Mouse (Mus musculus): ENCODE data around the gene Zfp160. TPM values are rescaled to one million over a fixed set of nuclear protein-coding genes. Genes with fewer than 3 reads are reported as not detected.
"Not testable (repeated sequence)": the region's sequence is repeated elsewhere in the genome, so short reads cannot be mapped to it uniquely, and the experiment has no call there.

The Zfp160 gene
- 15.8 and 16.6 TPM in 2 replicates for polyA plus RNA-seq (2012; rRNA removed)

- H3K4me1 ChIP-seq (ENCODE audit: control insufficient read depth, insufficient read depth, low read length), result no peaks in the 10 kb centered on the region
- H3K27ac ChIP-seq (ENCODE audit: insufficient read depth, low read length), result peak within 1 kb of the TSS; percentile 21
- TF ChIP-seq POLR2A (IDR thresholded peaks at IDR 0.05; ENCODE audit: extremely low read depth, insufficient read depth, low read length), result peak; percentile 53; the same call in 1 of the 2 replicates
- no peak for TF ChIP-seq CTCF (IDR thresholded peaks at IDR 0.05; ENCODE audit: extremely low read depth, insufficient read depth, low read length)
- peak within 1 kb of the TSS; percentile 80 for H3K4me3 ChIP-seq (ENCODE audit: insufficient read depth, low read length)
Observed at GRCm38 (mm10) chr17:21008382-21009331, at the start of gene Zfp160. Gene Zfp160 (plus strand): TSS chr17:21008903.

- H3K4me3 ChIP-seq (ENCODE audit: insufficient read depth, low read length), result no peak overlapping the region
Observed at GRCm38 (mm10) chr17:20960386-20960785, 48.3 kb upstream of the Zfp160 start.

GRCm38 (mm10) chr17:20965421-20965820 is 43.3 kb upstream of the Zfp160 start:
- H3K4me3 ChIP-seq (ENCODE audit: insufficient read depth, low read length), result no peak overlapping the region
- TF ChIP-seq POLR2A (IDR thresholded peaks at IDR 0.05; ENCODE audit: extremely low read depth, insufficient read depth, low read length) (no peak), CTCF (IDR thresholded peaks at IDR 0.05; ENCODE audit: extremely low read depth, insufficient read depth, low read length) (no peak)
- no peaks in the 10 kb centered on the region for H3K4me1 ChIP-seq (ENCODE audit: control insufficient read depth, insufficient read depth, low read length)

More at GRCm38 (mm10) chr17:20960386-20960785, 48.3 kb upstream of the Zfp160 start:
- Histone ChIP-seq H3K27ac (ENCODE audit: insufficient read depth, low read length) (no peak overlapping the region), H3K4me1 (ENCODE audit: control insufficient read depth, insufficient read depth, low read length) (no peaks in the 10 kb centered on the region)
- TF ChIP-seq POLR2A (IDR thresholded peaks at IDR 0.05; ENCODE audit: extremely low read depth, insufficient read depth, low read length) (no peak), CTCF (IDR thresholded peaks at IDR 0.05; ENCODE audit: extremely low read depth, insufficient read depth, low read length) (no peak)

GRCm38 (mm10) chr17:20966681-20967080 is 42.0 kb upstream of the Zfp160 start:
- Histone ChIP-seq H3K4me3 (ENCODE audit: insufficient read depth, low read length) (no peak overlapping the region), H3K27ac (ENCODE audit: insufficient read depth, low read length) (no peak overlapping the region), H3K4me1 (ENCODE audit: control insufficient read depth, insufficient read depth, low read length) (no peaks in the 10 kb centered on the region)
- TF ChIP-seq CTCF (IDR thresholded peaks at IDR 0.05; ENCODE audit: extremely low read depth, insufficient read depth, low read length) (no peak), POLR2A (IDR thresholded peaks at IDR 0.05; ENCODE audit: extremely low read depth, insufficient read depth, low read length) (no peak)

More at GRCm38 (mm10) chr17:20965421-20965820, 43.3 kb upstream of the Zfp160 start:
- no peak overlapping the region for H3K27ac ChIP-seq (ENCODE audit: insufficient read depth, low read length)

- no peak overlapping the region for H3K4me3 ChIP-seq (ENCODE audit: insufficient read depth, low read length)
- TF ChIP-seq POLR2A (IDR thresholded peaks at IDR 0.05; ENCODE audit: extremely low read depth, insufficient read depth, low read length), result no peak
- TF ChIP-seq CTCF (IDR thresholded peaks at IDR 0.05; ENCODE audit: extremely low read depth, insufficient read depth, low read length), result no peak
Observed at GRCm38 (mm10) chr17:20993716-20994115, 15.0 kb upstream of the Zfp160 start.

GRCm38 (mm10) chr17:20996364-20996763 is 12.3 kb upstream of the Zfp160 start, which contains the start of gene Vmn1r233:
Gene Vmn1r233 (minus strand): TSS chr17:20996464.
- Histone ChIP-seq H3K4me1 (ENCODE audit: control insufficient read depth, insufficient read depth, low read length) (no peaks in the 10 kb centered on the region), H3K27ac (ENCODE audit: insufficient read depth, low read length) (no peak within 1 kb of the TSS), H3K4me3 (ENCODE audit: insufficient read depth, low read length) (no peak within 1 kb of the TSS)
- TF ChIP-seq POLR2A (IDR thresholded peaks at IDR 0.05; ENCODE audit: extremely low read depth, insufficient read depth, low read length) (no peak), CTCF (IDR thresholded peaks at IDR 0.05; ENCODE audit: extremely low read depth, insufficient read depth, low read length) (no peak)

More at GRCm38 (mm10) chr17:20993716-20994115, 15.0 kb upstream of the Zfp160 start:
- H3K27ac ChIP-seq (ENCODE audit: insufficient read depth, low read length), result no peak overlapping the region
- H3K4me1 ChIP-seq (ENCODE audit: control insufficient read depth, insufficient read depth, low read length), result no peaks in the 10 kb centered on the region

GRCm38 (mm10) chr17:21009726-21010125 is 1.0 kb downstream of the Zfp160 start:
- Histone ChIP-seq H3K27ac (ENCODE audit: insufficient read depth, low read length) (no peak overlapping the region), H3K4me1 (ENCODE audit: control insufficient read depth, insufficient read depth, low read length) (no peaks in the 10 kb centered on the region), H3K4me3 (ENCODE audit: insufficient read depth, low read length) (peak overlapping the region; percentile 80)
- no peak for TF ChIP-seq POLR2A (IDR thresholded peaks at IDR 0.05; ENCODE audit: extremely low read depth, insufficient read depth, low read length)
- TF ChIP-seq CTCF (IDR thresholded peaks at IDR 0.05; ENCODE audit: extremely low read depth, insufficient read depth, low read length), result no peak

GRCm38 (mm10) chr17:21018410-21019080 is 9.8 kb downstream of the Zfp160 start:
- Histone ChIP-seq H3K27ac (ENCODE audit: insufficient read depth, low read length) (no peak overlapping the region), H3K4me1 (ENCODE audit: control insufficient read depth, insufficient read depth, low read length) (no peaks in the 10 kb centered on the region), H3K4me3 (ENCODE audit: insufficient read depth, low read length) (no peak overlapping the region)
- TF ChIP-seq POLR2A (IDR thresholded peaks at IDR 0.05; ENCODE audit: extremely low read depth, insufficient read depth, low read length), result no peak
- no peak for TF ChIP-seq CTCF (IDR thresholded peaks at IDR 0.05; ENCODE audit: extremely low read depth, insufficient read depth, low read length)

- H3K27ac ChIP-seq (ENCODE audit: insufficient read depth, low read length); H3K4me1 ChIP-seq (ENCODE audit: control insufficient read depth, insufficient read depth, low read length); H3K4me3 ChIP-seq (ENCODE audit: insufficient read depth, low read length): not testable (repeated sequence)
Observed at GRCm38 (mm10) chr17:21048020-21048419, 39.3 kb downstream of the Zfp160 start.

Data from cortical plate, adult 2 months (tissue).